In the genomic region with DNA sequence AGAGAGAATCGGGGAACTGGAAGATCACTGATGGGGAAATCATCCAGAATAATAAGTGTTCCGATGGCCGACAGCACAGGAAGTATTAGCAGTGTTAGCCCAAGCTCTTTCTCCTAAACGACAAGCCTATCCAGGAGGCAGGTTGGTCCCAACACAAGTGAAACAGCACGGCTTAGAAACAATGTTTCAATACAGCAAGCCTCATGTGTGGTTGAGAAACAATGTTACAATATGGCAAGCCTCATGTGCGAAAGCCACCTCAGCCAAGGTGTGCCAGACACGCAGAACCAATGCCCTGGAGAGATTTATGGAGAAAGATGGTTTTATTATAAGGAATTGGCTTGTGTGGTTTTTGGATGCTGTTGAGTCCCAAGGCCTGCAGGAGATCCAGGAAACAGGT, we compare ENCODE assay signal across 37 mouse cellular contexts. TPM values are rescaled to one million over a fixed set of nuclear protein-coding genes. Genes with fewer than 3 reads are reported as not detected.
"Had no signal": no experiment of that assay in that cellular context is flagged by ENCODE, and none has a peak within 500 bp of the region (broad histone marks: within the 10 kb centered on the region; RNA-seq: fewer than 3 reads in every experiment).

No protein-coding gene starts in this region.

- H3K4me2 ChIP-seq: heart, embryonic 11.5 days; heart, embryonic 12.5 days; heart, embryonic 13.5 days; heart, embryonic 15.5 days; hindbrain, embryonic 12.5 days; hindbrain, embryonic 13.5 days; hindbrain, embryonic 14.5 days; hindbrain, embryonic 15.5 days; intestine, embryonic 15.5 days; kidney, embryonic 15.5 days had no signal

- H3K9me3 ChIP-seq: heart, embryonic 10.5 days; heart, embryonic 13.5 days; heart, embryonic 15.5 days; hindbrain, embryonic 15.5 days; intestine, embryonic 15.5 days; kidney, embryonic 15.5 days had no signal

- H3K27ac ChIP-seq: heart, embryonic 10.5 days; heart, embryonic 13.5 days; heart, embryonic 15.5 days; hindbrain, embryonic 10.5 days; hindbrain, embryonic 12.5 days; hindbrain, embryonic 13.5 days; hindbrain, embryonic 14.5 days; hindbrain, embryonic 15.5 days; hindbrain, postnatal 0 days; intestine, embryonic 15.5 days; kidney, embryonic 15.5 days; kidney, postnatal 0 days; layer of hippocampus, adult 2 months had no signal

- H3K4me1 ChIP-seq: intestine, embryonic 15.5 days; kidney, embryonic 15.5 days had no signal

- ATAC-seq: hindbrain, embryonic 16.5 days; hindbrain, postnatal 0 days; inflammation-experienced regulatory T-cells, adult 6 months; intestine, embryonic 15.5 days; intestine, embryonic 16.5 days; intestine, postnatal 0 days had no signal

- H3K9ac ChIP-seq: heart, embryonic 12.5 days; heart, embryonic 13.5 days; heart, embryonic 15.5 days; hindbrain, embryonic 12.5 days; hindbrain, embryonic 13.5 days; hindbrain, embryonic 14.5 days; hindbrain, embryonic 15.5 days; intestine, embryonic 15.5 days; kidney, embryonic 15.5 days had no signal

- H3K4me3 ChIP-seq: heart, embryonic 10.5 days; heart, embryonic 12.5 days; heart, embryonic 13.5 days; heart, embryonic 15.5 days; hindbrain, embryonic 10.5 days; hindbrain, embryonic 12.5 days; hindbrain, embryonic 13.5 days; hindbrain, embryonic 15.5 days; intestine, embryonic 15.5 days; kidney, embryonic 15.5 days; layer of hippocampus, adult 2 months had no signal

- DNase-seq: heart, postnatal 10 days; heart, postnatal 14 days; heart, postnatal 36 days; heart, postnatal 4 days; kidney, adult 11 months; kidney, adult 18-20 months; kidney, adult 2 months; kidney, adult 8-10 months; kidney, adult 9 months; kidney, postnatal 10 days; kidney, postnatal 14 days; kidney, postnatal 25 days; kidney, postnatal 36 days; kidney, postnatal 4 days; layer of hippocampus, adult 9-11 months; layer of hippocampus, postnatal 36 days had no signal

- H3K36me3 ChIP-seq: heart, embryonic 10.5 days; heart, embryonic 12.5 days; heart, embryonic 13.5 days; heart, embryonic 15.5 days; hindbrain, embryonic 10.5 days; hindbrain, embryonic 12.5 days; hindbrain, embryonic 13.5 days; hindbrain, embryonic 15.5 days; intestine, embryonic 15.5 days; kidney, embryonic 15.5 days had no signal

RNA-seq across cellular contexts. Expression of gene 4932438H23Rik, which starts 43.2 kb away (rescaled TPM):
- polyA plus RNA-seq: heart, embryonic 10.5 days; heart, embryonic 12.5 days; heart, embryonic 13.5 days; heart, embryonic 16.5 days; intestine, embryonic 14.5 days had no signal
